Mouse (Mus musculus) liver, adult 2 months (tissue): ENCODE data around the gene Zfp422.

Source experiments
- CTCF ChIP-seq: fragments of 200-500 bp; IDR thresholded peaks from 2 replicates; pipeline ENCODE4 v1.5.1; 2011; ENCODE audit warnings: low read depth, low read length, control low read depth
- POLR2A ChIP-seq: fragments of 200-500 bp; IDR thresholded peaks from 2 replicates; pipeline ENCODE4 v1.6.1; 2011; ENCODE audit warnings: low read length, control low read depth; ENCODE audit not compliant: insufficient read depth; ENCODE audit errors: extremely low read depth

DNA sequence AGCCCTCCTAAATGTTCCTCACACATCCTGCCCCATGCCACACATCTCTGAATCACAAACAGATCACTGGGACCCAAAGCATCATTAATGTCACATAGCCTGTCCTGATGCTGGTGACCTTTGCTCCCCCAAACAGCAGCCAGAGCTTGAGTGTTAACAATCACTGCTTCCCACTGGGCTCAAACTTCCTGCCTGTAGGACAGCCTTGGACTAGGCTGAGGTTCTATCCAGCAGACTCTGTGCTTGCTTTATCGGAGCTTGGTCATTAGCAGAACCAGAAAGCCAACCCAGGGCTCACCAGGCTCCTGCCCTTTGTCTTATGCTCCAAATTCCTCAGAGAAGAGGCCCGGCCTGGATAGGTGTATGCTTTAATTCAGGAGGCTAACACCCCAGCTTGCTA, 10.1 kb upstream of the Zfp422 start:
- no peak for TF ChIP-seq CTCF
- TF ChIP-seq POLR2A = no peak
